Mouse (Mus musculus) megakaryocyte, embryonic 14.5 days (primary cell): ENCODE results near the gene Ralgds.

ENCODE experiments used
- FLI1 ChIP-seq: IDR thresholded peaks from 2 replicates; pipeline ENCODE4 v1.6.1; 2012; ENCODE audit warnings: low read length, inconsistent platforms, mixed read lengths
- GATA1 ChIP-seq: IDR thresholded peaks from 3 replicates; pipeline ENCODE4 v1.6.1; 2012; ENCODE audit warnings: mixed read lengths, low read length, inconsistent platforms, borderline replicate concordance

DNA sequence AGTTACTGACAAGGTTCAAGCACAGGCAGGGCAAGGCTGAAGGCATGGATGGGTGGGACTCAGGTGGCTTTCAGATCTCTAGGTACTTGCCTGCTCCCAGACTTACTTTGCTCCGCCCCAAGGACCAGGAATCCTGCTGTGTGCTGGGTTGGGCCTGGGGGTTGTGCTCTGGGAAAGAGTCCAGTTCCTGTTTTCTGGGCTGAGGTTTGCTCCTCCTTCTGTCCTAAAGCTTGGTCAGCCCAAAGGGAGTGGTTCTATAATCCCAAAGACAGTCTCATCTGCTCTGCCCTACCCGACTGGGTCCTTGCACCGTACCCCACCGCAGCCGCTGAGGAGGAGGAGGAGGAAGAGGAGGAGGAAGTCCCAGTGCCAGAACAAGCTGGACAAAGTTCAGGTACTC is 16.3 kb upstream of the Ralgds start, which contains the start of gene Gbgt1:
- TF ChIP-seq GATA1, result no peak
- no peak for TF ChIP-seq FLI1
